Mouse (Mus musculus) small intestine, adult 2 months (tissue): ENCODE results near the gene BC017158.
"Not testable (repeated sequence)": the region's sequence is repeated elsewhere in the genome, so short reads cannot be mapped to it uniquely, and the experiment has no call there.

Experiments used
- CTCF ChIP-seq: fragments of 200-500 bp; IDR thresholded peaks from 2 replicates; pipeline ENCODE4 v1.5.1; 2012; ENCODE audit warnings: low read depth, mild to moderate bottlenecking, control low read depth, inconsistent platforms, low read length, moderate library complexity, mixed read lengths; ENCODE audit not compliant: insufficient replicate concordance, insufficient read length; ENCODE audit errors: extremely low read depth
- POLR2A ChIP-seq: fragments of 200-500 bp; IDR thresholded peaks from 2 replicates; pipeline ENCODE4 v1.6.1; 2012; ENCODE audit warnings: low read depth, mild to moderate bottlenecking, control low read depth, inconsistent platforms, low read length, moderate library complexity

GRCm38 (mm10) chr7:128340321-128340720, 42.4 kb upstream of the BC017158 start:
- not testable (repeated sequence) for TF ChIP-seq POLR2A, CTCF
